Mouse (Mus musculus) frontal cortex, postnatal 25 days (tissue): ENCODE data around the gene Gbf1.

Source experiments
- DNase-seq, 2 experiments: peaks; one replicate each; pipeline ENCODE4 v3.0.0; 2022; ENCODE audit warnings: low spot score in 2 of 2

Gene Gbf1

DNA sequence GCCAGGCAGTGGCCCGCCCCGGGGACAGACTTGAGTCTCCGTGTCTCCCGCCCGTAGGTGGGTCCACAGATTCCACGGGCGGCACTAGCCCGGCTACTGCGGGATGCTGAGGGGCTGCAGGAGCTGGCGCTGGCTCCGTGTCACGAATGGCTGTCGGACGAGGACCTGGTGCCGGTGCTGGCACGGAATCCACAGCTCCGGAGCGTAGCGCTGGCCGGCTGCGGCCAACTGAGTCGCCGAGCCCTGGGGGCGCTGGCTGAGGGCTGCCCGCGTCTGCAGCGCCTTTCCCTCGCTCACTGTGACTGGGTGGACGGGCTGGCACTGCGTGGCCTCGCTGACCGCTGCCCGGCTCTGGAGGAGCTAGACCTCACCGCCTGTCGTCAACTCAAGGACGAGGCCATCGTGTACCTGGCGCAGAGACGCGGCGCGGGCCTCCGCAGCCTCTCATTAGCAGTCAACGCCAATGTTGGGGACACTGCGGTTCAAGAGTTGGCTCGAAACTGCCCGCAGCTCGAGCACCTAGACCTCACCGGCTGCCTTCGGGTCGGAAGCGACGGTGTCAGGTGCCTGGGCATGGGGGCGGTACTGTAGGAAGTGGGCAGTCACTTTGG lies 176.8 kb downstream of the Gbf1 start:
- DNase-seq: no peak

DNA sequence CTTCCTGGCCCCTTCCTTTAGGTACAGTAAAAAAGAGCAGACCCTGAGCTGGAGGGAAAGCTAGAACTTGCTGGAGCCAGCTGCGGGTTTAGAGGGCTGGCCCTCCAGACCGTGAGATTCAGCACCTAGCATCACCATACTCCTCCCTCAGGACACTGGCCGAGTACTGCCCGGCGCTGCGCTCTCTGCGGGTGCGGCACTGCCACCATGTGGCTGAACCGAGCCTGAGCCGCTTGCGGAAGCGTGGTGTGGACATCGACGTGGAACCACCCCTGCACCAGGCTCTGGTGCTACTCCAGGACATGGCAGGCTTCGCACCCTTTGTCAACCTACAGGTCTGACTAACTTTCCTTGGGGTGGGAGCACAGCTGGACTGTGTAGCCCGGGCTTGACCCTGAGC lies 177.6 kb downstream of the Gbf1 start:
- peak; percentile 66 to 71 for DNase-seq

DNA sequence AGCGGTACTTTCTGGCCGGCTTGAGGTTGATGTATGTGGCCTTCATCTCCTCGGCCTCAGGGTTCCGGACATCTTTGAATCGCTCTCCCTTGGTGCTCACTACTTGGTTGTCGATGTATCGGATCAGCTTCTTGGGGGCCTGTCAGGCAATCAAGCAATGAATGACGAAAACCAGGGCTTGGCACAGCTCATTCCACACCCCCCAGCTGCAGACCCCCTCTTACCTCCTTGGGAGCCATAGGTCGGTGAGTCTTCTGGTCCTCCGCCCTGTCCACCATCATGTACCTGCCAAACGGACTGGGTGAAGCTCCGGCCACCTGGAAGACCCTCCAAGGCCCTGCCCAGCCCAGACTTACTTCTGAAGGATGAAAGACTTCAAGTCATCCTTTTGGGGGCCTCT lies 178.4 kb downstream of the Gbf1 start:
- no peak for DNase-seq

DNA sequence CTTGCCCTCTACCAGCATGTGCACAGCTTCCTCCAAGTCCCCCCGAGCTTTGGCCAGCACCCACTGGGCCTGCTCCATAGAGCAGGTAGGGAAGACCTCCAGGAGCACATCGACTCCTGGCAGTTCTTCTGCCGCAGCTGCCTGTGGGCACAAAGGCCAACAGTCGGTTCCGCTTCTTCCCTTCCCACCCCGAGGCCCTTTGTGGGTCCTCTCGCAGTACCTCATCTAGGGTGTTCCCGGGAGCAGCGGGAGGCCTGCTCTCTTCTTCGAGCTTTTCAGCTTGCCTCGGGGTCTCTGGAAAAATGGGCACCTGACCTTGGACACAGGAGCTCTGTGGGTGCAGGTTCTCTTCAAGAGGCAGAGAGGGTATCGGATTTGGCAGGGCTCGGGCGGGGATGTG lies 179.0 kb downstream of the Gbf1 start:
- no peak for DNase-seq

DNA sequence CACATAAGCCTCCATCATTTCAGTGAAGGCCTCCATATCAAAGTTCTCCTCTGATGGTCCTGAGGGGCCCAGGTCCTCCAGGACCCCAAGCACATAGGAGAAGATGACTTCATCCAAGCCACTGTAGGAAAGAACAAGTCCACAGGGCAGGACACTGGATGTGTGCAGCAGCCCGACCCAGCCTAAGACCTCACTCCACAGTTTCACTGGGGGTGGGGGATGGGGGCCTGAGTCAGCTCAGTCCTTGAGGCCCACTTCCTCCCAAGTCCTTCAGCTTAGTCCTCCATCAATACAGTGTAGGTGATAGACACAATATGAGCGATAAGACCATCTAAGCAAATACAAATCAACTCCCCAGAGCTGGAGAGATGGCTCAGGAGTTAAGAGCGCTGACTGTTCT lies 179.6 kb downstream of the Gbf1 start:
- DNase-seq: no peak

DNA sequence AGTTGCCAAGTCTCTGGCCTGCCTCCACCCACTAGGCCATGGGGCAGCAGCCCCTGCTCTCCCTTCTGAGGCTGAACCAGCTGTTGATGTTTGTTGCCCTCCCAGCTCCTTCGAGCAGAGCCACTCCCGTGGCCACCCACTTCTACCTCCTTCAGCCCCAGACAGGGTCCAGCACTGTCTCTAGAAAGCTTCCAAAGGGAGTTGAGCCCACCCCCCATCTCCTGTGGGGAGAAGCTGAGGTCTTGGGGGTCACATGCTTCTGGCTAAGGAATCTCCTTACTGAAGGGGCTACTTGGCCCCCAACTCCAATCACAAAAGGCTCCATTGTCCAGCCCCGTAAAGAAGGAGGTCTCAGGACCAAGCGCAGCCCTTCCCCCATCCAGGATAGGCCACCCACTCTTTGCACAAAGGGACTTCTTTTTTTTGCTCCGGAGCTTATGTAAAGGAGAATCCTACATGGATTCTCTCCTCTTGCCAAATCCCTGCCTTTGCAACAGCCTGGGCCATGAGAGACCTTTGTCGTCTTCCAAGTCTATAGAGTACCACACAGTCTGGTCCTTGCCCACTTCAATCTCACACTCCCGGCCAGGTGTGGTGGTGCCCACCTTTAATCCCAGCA lies 180.5 kb downstream of the Gbf1 start:
- no peak for DNase-seq

DNA sequence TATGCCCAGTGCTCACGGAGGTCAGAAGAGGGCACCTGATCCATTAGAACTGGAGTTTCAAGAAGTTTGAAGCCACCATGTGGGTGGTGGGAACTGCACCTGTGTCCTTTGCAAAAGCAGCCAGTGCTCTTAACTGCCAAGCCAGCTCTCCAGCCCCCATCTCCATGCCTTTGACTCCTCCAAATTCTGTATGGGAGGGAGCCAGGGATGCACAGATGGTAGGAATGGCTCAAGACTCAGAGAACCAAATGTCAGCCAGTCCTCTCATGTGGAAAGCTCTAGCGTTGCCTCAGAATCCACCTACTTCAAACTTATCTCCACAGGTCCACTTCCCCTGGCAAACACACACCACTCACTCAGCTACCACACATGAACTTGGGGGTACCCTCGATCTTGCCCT lies 181.6 kb downstream of the Gbf1 start:
- no peak for DNase-seq
